In genomic region chr17:86452934-86453333, GRCm38 (mm10) we compare ENCODE assay signal across 30 mouse cellular contexts. TPM values are rescaled to one million over a fixed set of nuclear protein-coding genes. Genes with fewer than 3 reads are reported as not detected.
A peak's percentile ranks its signal among the peaks of the same experiment; 100 is the strongest.
DNase-seq lines count a peak whose midpoint lies in the region; ATAC-seq lines count a peak whose summit lies in the region.
"Had no signal": no experiment of that assay in that cellular context is flagged by ENCODE, and none has a peak within 500 bp of the region (broad histone marks: within the 10 kb centered on the region; RNA-seq: fewer than 3 reads in every experiment).

No protein-coding gene starts in this region.

- H3K9me3 ChIP-seq in forebrain, embryonic 11.5 days (ENCODE audit: control insufficient read depth, low read length) = no peaks in the 10 kb centered on the region; the same call in 1 of the 2 replicates
- H3K9me3 ChIP-seq in hindbrain, embryonic 13.5 days = 0 out of 2 replicates have a peak, but pooled peaks cover 3% of the 10 kb centered on the region
- H3K9me3 ChIP-seq: embryonic facial prominence, embryonic 15.5 days; forebrain, embryonic 15.5 days had no signal

- H3K27ac ChIP-seq in forebrain, embryonic 11.5 days (ENCODE audit: low read depth, low read length) = no peak overlapping the region
- H3K27ac ChIP-seq in hindbrain, embryonic 13.5 days = no peak overlapping the region
- H3K27ac ChIP-seq: embryonic facial prominence, embryonic 13.5 days; embryonic facial prominence, embryonic 15.5 days; forebrain, embryonic 10.5 days; forebrain, embryonic 13.5 days; forebrain, embryonic 15.5 days had no signal

- H3K9ac ChIP-seq in forebrain, embryonic 11.5 days (ENCODE audit: low read length) = no peak overlapping the region
- H3K9ac ChIP-seq in hindbrain, embryonic 13.5 days = no peak overlapping the region
- H3K9ac ChIP-seq: embryonic facial prominence, embryonic 13.5 days; embryonic facial prominence, embryonic 15.5 days; forebrain, embryonic 13.5 days; forebrain, embryonic 15.5 days; forebrain, postnatal 0 days had no signal

- WGBS in forebrain, embryonic 11.5 days = 89% methylated on average over 4 of the region's 4 CpGs
- 91% methylated on average over 4 of the region's 4 CpGs for WGBS in hindbrain, embryonic 13.5 days

- peak; percentile 89 for ATAC-seq in granulocyte monocyte progenitor cell, adult 5-6 weeks (replicated peaks; ENCODE audit: poor library complexity, severe bottlenecking)
- ATAC-seq in megakaryocyte progenitor cell, adult 5-6 weeks (replicated peaks; ENCODE audit: poor library complexity) = peak; percentile 68
- ATAC-seq in forebrain, embryonic 11.5 days (replicated peaks; ENCODE audit: low FRiP score) = no peak
- ATAC-seq in hindbrain, embryonic 13.5 days (ENCODE audit: low FRiP score) = no peak
- ATAC-seq: activated CD4-positive, CD25-positive, alpha-beta regulatory T cell, adult 4 months; CD4-positive, CD25-positive, alpha-beta regulatory T cell, adult 4 months; forebrain, embryonic 13.5 days; forebrain, embryonic 15.5 days; forebrain, postnatal 0 days; Patski had no signal

- no peak overlapping the region for H3K4me2 ChIP-seq in forebrain, embryonic 11.5 days (ENCODE audit: low read depth, low read length, severe bottlenecking)
- H3K4me2 ChIP-seq in hindbrain, embryonic 13.5 days = no peak overlapping the region
- H3K4me2 ChIP-seq: embryonic facial prominence, embryonic 13.5 days; embryonic facial prominence, embryonic 15.5 days; forebrain, embryonic 13.5 days; forebrain, embryonic 15.5 days had no signal

- H3K4me3 ChIP-seq in forebrain, embryonic 11.5 days (ENCODE audit: low read depth, low read length) = no peak overlapping the region
- H3K4me3 ChIP-seq in hindbrain, embryonic 13.5 days = no peak overlapping the region
- H3K4me3 ChIP-seq: embryonic facial prominence, embryonic 13.5 days; embryonic facial prominence, embryonic 15.5 days; erythroblast, embryonic 14.5 days; forebrain, embryonic 10.5 days; forebrain, embryonic 13.5 days; forebrain, embryonic 15.5 days had no signal

- peak; percentile 34 for DNase-seq in 416B (ENCODE audit: low read depth)
- no peak for DNase-seq in forebrain, embryonic 11.5 days (ENCODE audit: low spot score)
- DNase-seq: adrenal gland, adult 2 months; adrenal gland, postnatal 10 days; adrenal gland, postnatal 25 days; B cell, adult 2 months; cerebellum, adult 11 months; cerebellum, adult 18-20 months; cerebellum, adult 8-10 months; cerebellum, adult 9-11 months; cerebellum, postnatal 14 days; cerebellum, postnatal 36 days; embryo, embryonic 11 days; forebrain, postnatal 0 days had no signal

- H3K27me3 ChIP-seq in forebrain, embryonic 11.5 days (ENCODE audit: control insufficient read depth, insufficient read depth, low read length) = no peaks in the 10 kb centered on the region
- no peaks in the 10 kb centered on the region for H3K27me3 ChIP-seq in hindbrain, embryonic 13.5 days
- H3K27me3 ChIP-seq: CH12.LX; embryonic facial prominence, embryonic 13.5 days; embryonic facial prominence, embryonic 15.5 days; forebrain, embryonic 13.5 days; forebrain, embryonic 15.5 days; Patski had no signal

- H3K4me1 ChIP-seq in forebrain, embryonic 11.5 days (replicated peaks; ENCODE audit: control insufficient read depth, insufficient read depth, low read length) = no peaks in the 10 kb centered on the region
- H3K4me1 ChIP-seq in hindbrain, embryonic 13.5 days (replicated peaks) = no peaks in the 10 kb centered on the region
- H3K4me1 ChIP-seq: forebrain, embryonic 10.5 days; forebrain, embryonic 13.5 days; forebrain, embryonic 15.5 days had no signal

- H3K36me3 ChIP-seq in forebrain, embryonic 11.5 days (ENCODE audit: control insufficient read depth, insufficient read depth, low read length) = no peaks in the 10 kb centered on the region
- H3K36me3 ChIP-seq in hindbrain, embryonic 13.5 days = no peaks in the 10 kb centered on the region
- H3K36me3 ChIP-seq: embryonic facial prominence, embryonic 13.5 days; embryonic facial prominence, embryonic 15.5 days; forebrain, embryonic 10.5 days; forebrain, embryonic 15.5 days; G1E had no signal

RNA-seq across cellular contexts. Expression of gene Gm10309, which starts 52.1 kb away (rescaled TPM):
- not detected in 2 replicates for total RNA-seq in granulocyte monocyte progenitor cell, adult 5-6 weeks (2014; fragmentation: Nextera tagmentation)
- total RNA-seq in granulocyte monocyte progenitor cell, adult 5-6 weeks (2017) = not detected in 2 replicates
- not detected in 2 replicates for total RNA-seq in megakaryocyte progenitor cell, adult 5-6 weeks (2015)
- not detected in 2 replicates for total RNA-seq in megakaryocyte progenitor cell, adult 5-6 weeks (2017)
- 0.13 and 0.24 TPM in 2 replicates for polyA plus RNA-seq in forebrain, embryonic 11.5 days (2014; fragmentation: Nextera tagmentation; extraction: Ambion mirVana)
- polyA plus RNA-seq in hindbrain, embryonic 13.5 days (2015; fragmentation: Nextera tagmentation; extraction: Ambion mirVana) = 0.25 and 0.35 TPM in 2 replicates
- total RNA-seq: adrenal gland, adult 2 months; adrenal gland, postnatal 25 days; common myeloid progenitor, adult 5-6 weeks; forebrain, postnatal 0 days had no signal
- polyA plus RNA-seq: brain, embryonic 14.5 days; G1E; Patski had no signal

Comparison
In these comparisons a context has a peak if more than half of its experiments do, and no peak if none do; other contexts are left out.
1. ATAC-seq: peak in granulocyte monocyte progenitor cell, adult 5-6 weeks (single experiment) and megakaryocyte progenitor cell, adult 5-6 weeks (single experiment); none in forebrain, embryonic 11.5 days (single experiment) and hindbrain, embryonic 13.5 days (single experiment).